Mouse (Mus musculus) kidney, postnatal 25 days (tissue): Measurements from ENCODE around the gene Tirap.

Experiments
- DNase-seq, 2 experiments: peaks; one replicate each; pipeline ENCODE4 v3.0.0; 2021; ENCODE audit warnings: mixed read lengths in 2 of 2

The Tirap gene

DNA sequence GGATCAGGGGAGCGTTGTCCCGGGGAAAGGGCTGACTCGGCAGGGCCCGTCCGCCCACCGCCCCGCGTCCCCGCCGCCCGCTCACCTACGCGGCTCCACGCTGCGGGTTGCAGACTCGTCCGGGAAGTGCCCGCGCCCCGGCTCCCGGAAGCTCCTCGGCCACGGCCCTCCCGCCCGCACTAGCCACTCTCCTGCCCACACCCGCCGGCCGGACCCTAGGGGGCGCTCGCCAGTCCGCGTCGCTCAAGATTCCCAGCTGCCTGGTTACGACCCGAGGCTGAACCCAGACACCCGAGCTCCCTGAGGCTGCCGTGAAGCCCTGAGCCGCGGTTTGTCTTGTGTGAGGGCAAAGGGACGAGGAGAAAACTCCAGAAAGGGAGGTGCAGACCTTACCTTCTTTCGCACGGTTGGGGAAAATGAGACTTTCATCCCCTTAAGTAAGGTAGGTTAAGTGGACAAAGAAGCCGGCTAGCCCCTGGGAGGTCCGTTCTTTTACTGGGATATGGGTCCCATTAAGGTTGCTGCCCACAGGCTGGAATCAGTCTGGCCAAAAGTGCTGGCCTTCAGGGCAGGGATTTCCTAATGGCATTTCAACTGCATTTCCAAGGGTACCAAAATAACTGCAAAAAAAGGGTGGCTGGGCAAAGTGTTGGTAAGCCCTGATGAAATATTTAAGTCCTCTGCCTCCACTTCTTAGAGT, at the start of gene Tirap, which contains the start of gene Srpr:
Gene Tirap (minus strand): TSS at position 520 of the 700 bp plus-strand sequence.
Gene Srpr (plus strand): TSS at position 404 of the 700 bp plus-strand sequence.
- peak; percentile 93 to 95 for DNase-seq

DNA sequence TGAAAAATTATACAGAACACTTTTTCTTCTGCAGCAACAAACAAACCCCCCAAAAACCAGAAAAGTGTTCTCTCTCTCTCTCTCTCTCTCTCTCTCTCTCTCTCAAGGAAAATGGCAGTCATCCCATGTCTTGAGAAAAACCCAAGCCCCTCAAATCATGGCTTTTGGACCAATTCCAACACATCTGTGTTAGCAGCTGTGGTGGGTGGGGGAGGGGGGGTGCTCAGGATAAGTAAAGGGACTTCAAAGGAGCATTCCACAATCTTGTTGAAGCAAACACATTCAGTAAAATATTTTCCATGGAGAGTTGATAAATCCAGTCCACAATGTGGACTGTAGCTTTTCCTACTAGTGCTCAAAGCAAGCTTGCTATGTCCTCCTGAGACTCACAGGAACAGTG, 49.4 kb upstream of the Tirap start:
- no peak for DNase-seq

DNA sequence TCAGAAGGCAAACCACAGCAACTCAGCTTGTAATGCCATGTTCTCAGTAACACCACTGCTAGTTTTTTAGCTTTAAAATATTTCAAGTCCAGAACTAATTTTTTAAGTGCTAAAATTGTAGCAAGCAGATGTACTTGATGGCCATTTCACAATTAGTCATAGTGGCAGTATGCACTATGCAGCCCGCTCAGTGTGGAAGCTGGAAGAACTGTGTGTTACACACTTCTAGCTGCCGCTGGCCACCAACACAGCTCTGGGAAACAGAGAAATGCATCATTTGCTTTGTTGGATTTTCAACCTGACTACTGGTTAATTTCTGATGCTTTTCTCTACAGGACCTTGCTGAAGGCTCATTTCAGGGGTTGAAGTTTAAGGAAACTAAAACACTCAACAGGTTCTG, 47.3 kb upstream of the Tirap start:
- no peak for DNase-seq

DNA sequence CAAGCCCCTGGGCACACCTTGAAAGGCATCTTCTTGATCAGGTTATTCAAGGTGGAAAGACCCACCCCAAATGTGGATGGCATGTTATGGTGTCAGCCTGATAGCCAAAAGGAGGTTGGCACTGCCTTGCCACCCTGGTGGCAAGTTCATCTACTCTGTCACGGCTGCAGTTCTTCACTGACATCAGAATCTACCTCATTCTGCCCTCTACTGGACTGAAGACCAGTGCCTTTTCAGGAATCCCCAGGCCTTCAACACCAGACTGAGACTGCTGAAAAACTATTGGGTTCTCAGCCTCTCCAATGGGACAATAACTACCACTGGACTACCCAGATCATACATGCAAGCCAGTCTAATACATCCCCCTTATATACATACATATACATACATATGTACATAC, 39.6 kb upstream of the Tirap start:
- DNase-seq: no peak

DNA sequence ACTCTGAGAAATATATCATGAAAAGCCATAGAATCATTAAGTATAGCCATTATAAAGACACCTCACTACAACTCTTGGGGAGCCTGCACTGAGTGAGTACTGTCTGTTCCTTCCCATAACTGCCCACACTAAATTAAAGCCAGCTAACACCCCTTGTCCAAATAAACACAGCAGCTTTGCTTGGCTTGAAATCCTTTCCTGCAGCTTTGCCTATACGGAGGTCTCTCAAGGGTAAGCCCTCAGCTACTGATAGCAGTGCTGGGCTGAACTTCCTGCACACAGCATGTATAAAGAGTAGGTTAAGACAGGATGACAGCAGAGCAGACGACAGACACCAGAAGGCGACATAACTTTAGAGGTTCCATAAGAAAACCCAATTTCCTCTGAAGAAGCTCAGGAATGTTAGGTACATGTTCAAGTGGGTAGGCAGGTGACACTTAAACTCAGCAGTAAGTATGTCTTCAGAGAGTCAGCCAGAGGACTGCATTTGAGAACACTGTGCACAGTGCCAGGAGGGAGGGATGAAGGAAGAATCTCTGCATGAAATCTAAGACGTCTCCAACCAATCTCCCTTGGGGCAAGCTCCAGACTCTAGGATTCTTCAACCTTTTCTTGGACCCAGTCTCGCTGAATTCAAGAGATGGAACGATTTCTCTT, 39.0 kb upstream of the Tirap start:
- DNase-seq: no peak

DNA sequence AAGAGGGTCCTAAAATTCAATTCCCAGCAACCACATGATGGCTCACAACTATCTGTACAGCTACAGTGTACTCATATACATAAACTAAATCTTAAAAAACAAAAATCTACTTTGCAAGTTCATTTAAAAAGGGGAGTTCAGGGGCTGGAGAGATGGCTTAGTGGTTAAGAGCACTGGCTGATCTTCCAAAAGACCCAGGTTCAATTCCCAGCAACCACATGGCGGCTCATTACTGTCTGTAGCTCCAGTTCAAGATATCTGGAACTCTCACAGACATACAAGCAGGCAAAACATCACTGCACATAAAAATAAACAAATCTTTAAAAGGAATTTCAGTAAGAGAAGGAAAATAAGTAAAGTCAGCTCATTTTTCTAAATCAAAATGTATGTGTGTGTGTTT, 38.3 kb upstream of the Tirap start:
- no peak for DNase-seq

DNA sequence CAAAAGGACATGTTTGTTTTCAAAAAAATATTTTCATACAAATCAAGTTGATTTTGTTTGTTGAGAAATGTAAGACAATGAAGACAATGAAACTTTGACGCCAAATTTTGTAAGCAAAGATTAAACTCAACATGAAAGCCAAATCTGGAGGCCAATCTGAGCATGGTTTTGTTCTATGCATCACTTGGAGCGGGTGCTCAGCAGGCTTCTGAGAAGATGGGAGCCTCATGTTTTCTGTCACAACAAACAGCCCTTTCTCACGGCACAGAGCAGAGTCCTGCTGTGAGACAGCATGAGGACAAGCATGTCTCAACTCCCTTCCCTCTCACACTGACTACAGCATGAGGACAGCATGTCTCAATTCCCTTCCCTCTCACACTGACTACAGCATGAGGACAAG, 35.9 kb upstream of the Tirap start:
- DNase-seq: no peak

DNA sequence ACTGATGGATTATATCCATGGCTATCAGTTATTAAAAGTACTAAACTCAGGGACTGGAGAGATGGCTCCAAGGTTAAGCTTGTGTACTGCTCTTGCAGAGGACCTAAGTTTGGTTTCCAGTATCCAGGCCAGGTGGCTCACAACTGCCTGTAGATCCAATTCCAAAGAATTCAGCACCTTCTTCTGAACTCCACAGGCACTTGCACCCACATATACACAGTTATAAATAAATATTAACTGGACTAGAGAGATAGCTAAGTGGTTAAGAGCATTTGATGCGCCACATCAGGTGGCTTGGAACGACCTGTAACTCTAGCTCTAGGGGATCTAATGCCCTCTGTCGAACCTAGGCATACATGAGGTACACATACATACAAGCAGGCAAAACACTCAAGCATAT, 28.6 kb upstream of the Tirap start:
- DNase-seq: no peak

DNA sequence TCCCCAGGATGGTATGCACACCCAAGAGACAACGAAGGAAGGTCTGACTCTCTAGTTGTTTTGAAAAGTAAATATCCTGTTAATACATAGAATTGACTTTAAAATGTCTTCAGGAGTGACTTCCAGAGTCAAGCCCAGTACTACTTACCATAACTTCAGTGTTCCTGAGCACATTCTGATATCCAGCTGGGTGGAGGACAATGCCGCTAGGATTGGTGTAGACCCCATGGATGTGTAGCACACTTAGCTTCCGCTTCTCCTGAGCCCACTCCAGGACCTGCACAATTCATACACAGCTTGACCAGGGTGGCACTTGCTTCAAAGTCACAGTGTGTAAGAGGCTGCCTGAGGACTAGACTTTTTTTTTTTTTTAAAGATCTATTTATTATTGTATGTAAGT, 23.4 kb upstream of the Tirap start:
- DNase-seq: no peak

DNA sequence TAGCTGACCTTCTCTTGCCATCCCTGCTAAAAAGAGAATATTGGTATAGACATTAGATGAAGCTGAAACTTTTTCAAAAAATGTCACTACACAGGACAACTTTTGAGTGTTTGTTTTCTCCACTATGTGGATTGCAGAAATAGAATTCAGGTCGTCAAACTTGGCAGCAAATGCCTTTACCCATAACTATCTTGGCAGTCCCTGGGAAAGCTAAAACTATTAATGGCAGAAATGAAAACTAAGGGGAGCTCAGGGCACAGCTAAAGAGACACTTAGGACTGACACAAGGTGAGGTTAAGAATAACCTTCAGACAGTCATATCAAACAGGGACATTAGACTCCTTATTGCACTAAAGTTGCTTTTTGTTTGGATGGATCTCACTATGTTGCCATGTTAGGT, 17.9 kb upstream of the Tirap start:
- DNase-seq: no peak

DNA sequence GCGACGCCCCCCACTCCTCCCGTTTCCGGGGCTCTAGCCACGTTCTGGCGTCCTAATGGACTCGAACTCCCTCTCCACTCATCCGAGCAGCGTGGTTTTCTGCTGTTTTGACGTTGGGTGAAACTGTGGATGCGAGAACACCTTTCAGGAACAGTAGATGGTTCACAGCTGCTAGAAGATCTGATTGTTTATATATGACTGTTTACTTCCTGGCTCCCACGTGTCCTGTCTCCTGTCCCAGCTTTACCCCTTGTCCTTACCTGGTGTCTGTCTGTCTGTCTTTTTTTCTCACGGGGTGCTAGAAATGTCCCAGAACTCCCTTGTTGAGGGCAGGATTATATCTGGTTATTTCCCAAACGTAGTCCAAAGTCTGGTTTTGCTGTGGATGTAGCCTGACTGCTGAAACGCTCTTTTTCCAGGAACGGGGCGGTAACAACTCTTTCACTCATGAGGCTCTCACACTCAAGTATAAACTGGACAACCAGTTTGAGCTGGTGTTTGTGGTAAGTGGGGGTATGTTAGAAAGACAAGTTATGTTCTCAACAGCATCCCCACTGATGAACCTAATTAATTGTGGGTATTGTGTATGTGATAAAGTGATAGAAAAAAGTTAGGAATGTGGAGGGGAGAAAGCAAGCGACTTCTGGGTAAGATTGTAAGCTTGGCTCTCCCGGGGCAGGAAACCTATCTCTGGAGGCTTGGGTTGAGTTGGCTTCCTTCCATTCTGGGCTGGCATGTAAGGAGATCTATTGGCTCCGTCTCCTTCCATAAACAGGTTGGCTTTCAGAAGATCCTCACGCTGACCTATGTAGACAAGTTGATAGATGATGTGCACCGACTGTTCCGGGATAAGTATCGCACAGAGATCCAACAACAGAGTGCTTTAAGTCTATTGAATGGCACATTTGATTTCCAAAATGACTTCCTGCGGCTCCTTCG, 11.8 kb upstream of the Tirap start:
- no peak for DNase-seq

DNA sequence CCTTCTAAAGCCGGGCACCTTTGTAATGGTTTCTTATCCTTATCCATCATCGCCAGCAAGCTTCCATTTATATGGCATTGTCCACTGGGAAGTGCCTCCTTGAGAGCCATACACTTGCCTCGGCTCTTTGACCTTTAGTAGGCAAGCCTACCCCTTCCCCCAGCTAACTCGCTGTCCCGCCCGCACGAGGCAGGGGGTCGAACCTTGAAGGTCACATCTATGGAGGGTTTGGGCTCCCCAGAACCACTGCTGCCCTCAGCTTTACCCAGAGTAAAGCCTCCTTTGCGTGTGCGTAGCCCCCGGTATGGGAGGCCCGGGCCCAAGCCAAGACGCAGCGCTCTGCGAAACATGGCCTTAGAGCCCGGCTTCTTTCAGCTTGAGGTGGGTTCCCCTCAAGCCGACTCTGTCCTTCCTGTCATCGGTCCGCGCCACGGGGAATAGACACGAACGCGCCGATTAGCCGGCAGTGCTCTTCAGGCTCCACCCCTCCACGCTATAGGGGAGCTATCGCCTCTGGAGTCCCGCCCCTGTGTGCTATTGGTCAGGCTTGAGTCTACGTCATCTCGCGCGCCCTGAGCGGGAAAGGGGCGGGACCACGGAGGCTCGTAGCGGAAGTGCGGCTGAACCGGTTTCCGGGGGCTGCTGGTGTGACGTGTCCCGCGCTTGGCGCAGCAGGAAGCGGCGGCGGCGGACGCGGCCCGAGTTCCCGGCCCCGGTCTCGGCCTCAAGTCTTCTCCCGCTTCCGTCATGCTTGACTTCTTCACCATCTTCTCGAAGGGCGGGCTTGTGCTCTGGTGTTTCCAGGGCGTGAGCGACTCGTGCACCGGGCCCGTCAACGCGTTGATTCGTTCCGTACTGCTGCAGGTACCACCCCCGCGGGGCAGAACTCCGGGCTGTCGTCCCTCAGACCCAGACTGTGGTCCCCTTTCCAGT, 10.7 kb upstream of the Tirap start, which contains the start of gene Foxred1:
Gene Foxred1 (minus strand): TSS at position 514 of the 933 bp plus-strand sequence.
- peak; percentile 99 to 100 for DNase-seq

DNA sequence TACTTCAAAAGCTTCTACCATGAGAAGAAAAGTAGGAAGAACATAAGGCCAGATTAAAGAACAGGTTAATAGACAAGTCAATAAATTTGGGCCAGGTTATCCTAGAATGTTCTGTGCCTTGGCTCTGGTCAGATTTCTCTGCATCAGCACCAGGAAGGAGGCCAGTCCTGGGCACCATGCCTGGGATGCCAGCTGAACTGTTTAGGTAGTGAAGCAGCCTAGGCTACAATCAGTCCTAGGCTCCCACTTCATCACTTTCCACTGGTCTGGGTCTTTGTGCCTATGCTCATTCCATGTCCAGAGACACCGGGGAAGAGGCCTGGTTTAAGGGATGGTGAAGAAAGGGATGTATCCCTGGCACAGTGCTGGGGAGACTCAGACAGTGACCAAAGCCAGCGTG, 4.3 kb upstream of the Tirap start:
- DNase-seq: no peak

DNA sequence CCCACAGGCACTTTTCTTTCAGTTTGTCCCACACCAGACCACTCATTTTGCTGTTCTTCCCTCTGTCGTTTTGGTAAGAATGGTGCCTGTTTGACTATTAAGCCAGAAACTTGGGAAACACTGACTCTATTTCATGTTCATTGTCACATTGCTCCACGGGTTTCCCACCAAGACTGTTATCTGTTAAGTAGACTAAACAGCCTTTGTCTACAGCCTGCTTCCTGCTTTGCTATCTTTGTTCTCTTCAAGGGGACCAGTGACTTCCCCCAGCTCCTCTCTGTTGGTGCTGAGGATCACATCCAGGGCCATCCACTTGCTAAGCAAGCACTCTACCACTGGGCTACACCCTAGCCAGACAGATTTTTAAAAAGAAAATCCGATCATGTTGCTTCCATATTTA, 3.4 kb upstream of the Tirap start:
- no peak for DNase-seq

DNA sequence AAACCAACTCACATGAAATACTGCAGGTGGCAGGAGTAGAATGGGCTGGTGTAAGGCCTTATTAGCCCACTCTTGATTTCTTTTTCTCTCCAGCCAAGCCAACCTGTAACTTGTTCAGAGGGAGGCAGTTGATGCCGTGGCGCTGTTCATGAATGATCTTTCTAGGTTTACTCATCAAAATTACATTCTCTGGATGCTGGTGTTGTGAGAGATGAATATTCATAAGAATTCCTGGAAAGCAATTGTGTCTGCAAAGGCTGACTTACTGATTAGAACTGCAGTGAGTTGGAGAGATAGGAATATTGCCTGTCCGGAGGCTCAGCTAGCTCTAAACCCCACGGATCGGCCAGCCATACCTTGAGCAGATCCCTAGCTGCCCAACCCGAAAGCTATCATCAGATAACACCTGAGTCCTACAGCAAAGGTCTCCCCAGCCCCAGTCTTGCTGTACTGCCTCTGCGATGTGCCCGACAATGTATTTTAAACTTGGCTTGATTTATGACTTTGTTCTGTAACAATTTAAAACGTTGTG, 504 bp upstream of the Tirap start:
- no peak for DNase-seq

DNA sequence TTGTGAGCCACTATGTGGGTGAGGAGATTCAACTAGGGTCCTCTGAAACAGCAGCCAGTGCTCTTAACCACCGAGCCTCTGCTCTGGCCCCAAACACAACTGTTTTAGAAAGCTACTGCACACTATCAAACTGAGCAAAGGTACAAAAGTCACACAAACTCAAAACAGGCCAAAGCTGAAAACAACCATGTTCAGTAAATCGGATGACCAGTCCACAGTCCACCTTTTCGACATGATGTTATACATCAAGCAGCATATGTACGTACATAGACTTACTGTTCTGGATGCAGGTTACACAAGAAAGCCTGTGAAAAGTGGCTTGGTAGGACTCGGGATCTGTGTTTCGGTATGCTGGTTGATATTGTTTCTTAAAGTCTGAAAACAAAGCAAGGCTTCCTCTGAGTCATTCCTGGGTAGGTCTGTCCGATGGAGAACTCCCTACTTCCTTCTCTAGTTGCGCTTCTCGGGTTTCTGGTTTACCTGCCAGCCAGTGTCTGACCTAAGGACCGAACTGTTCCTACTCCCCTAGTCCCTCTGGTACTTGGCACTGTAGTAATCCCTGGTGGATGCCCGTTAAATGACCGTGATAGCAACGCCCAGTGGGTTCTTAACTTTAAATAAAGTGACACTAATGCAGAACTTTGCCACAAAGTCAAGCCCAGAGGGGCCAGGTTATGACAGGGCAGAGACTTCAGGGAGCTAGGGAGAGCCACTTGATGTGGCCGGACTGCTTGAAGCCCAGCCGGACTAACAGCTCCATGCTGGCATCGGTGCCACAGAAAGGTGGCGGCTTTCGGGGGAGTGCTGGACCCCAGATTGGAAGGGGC, 933 bp downstream of the Tirap start:
- no peak for DNase-seq

DNA sequence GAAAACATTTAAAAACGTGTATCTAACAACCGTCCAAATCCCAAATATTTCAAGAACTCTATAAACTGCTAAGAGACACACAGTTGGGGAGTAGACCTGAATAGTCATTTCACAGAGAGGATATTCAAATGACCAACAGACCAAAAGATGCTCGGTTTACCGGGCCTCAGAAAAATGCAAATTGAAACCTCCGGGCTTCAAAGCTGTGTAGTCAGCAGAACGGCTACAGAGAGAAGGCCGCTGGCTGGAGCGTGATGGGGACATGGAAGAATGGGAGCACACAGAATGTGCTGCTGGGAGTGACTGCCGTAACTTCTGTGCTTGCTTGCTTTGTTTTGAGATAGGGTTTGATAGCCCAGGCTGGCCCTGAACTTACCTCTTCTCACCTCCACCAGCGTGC, 1.7 kb downstream of the Tirap start:
- DNase-seq: no peak

DNA sequence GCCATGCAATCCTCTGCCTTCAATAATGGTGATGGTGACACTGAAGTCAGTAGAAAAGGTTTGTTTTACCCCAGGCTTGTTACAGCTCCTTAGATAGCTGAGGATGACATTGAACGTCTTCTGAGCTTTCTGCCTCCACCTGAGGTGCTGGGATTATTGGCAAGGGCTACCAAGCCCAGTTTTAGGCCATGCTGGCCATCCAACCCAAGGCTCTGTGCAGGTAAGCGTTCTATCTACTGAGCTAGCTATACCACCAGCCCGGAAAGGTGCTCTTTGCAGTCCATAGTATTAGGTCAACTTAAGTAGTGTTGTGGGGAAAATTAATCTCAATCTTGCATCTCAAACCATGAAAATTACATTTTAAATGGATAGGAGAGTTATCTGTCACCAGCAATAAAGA, 2.5 kb downstream of the Tirap start:
- no peak for DNase-seq

DNA sequence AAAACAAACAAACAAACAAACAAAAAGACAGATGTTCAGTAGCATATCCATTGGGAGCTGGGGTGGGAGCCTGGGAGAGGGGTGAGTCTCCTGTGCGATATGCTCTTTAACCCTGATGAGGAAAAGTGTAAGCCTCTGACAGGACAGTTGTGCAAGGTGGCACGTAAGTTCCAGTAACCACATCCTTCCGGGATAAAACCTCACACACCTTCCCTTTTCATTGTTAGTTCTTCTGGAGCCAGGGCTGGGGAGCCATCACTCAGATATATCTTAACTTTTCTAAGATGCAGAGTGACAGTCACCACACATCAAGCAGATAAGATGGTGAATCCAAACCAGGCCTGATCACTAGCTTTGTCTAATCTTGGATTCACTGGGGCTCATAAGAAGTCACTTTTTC, 6.0 kb downstream of the Tirap start:
- DNase-seq: no peak

DNA sequence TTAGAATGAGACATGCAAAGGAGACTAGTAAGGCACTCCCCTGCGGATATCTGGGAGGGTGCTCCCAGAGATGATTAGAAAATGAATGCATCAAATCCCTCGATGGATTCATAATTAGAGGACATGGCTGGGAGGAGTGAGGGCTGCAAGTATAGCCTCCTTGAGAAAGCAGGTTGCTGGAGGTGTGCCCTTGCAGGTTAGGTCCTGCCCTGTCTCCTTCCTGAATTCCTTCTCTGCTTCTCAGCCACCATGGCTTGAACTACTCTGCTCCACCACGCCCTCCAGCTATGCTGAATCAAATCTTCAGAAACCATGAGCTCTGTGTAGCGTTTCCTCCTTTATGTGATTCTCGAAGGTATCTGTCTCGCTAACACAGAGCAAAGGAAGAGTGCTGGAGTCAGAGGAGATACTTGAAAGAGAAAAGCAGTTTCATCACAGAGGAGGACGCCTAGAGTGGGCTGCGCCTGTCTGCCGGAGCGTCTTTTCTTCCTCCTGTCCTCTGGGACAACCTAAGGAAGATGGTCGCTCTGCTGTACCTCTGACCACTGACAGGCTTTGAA, 7.0 kb downstream of the Tirap start:
- no peak for DNase-seq

DNA sequence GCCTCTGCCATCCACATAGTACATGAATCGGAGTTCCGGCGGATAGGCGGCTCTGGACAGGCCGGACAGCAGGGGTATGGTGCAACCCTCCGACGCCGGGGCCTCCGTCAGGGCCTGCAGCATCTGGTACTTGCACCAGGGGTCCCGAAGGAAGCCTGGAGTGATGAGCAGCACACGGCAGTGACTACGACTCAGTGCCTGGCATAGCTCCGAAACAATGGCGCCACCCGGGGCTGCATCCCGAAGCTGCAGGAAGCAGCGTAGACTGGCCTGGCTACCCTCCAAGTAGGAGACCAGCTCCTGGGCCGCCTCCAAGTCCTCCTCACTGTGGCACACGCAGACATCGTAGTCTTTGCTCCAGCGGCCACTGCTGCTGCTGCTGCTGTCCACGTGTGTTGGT, 11.4 kb downstream of the Tirap start:
- DNase-seq: peak; percentile 50 to 54
